Mouse (Mus musculus): ENCODE measurements around the gene Vgll4.

GRCm38 (mm10) chr6:114925196-114925595, 44.6 kb downstream of the Vgll4 start:
- TF ChIP-seq POLR2A (IDR thresholded peaks at IDR 0.05; ENCODE audit: low read depth, low read length) (no peak), CTCF (IDR thresholded peaks at IDR 0.05; ENCODE audit: borderline replicate concordance, insufficient read depth, low read length) (no peak)
